Mouse (Mus musculus) intestine, postnatal 0 days (tissue): Measurements from ENCODE around the gene Mrps33. TPM values are rescaled to one million over a fixed set of nuclear protein-coding genes. Genes with fewer than 3 reads are reported as not detected.

Experiments
- ATAC-seq: fragments of 200-750 bp; cut with Nextera tagmentation; 2 replicates; pipeline ENCODE4 v1.8.0; 2017; ENCODE audit warnings: mild to moderate bottlenecking, moderate TSS enrichment, moderate library complexity
- H3K27ac ChIP-seq: fragments of 300-500 bp; sonication (generic); 2 replicates; pipeline ENCODE4 v1.5.1; 2014; ENCODE audit warnings: mild to moderate bottlenecking, low read depth, low read length, moderate library complexity
- H3K27me3 ChIP-seq: fragments of 300-500 bp; sonication (generic); replicated peaks from 2 replicates; pipeline ENCODE4 v1.6.1; 2014; ENCODE audit warnings: low read length, mixed read lengths; ENCODE audit not compliant: control insufficient read depth, insufficient read depth
- H3K36me3 ChIP-seq: fragments of 300-500 bp; sonication (generic); 2 replicates; pipeline ENCODE4 v1.6.1; 2014; ENCODE audit warnings: mild to moderate bottlenecking, moderate library complexity; ENCODE audit not compliant: control insufficient read depth, insufficient read depth
- H3K4me1 ChIP-seq: fragments of 300-500 bp; sonication (generic); replicated peaks from 2 replicates; pipeline ENCODE4 v1.6.1; 2014; ENCODE audit warnings: antibody characterized with exemption, low read length, mixed read lengths; ENCODE audit not compliant: control insufficient read depth, insufficient read depth
- H3K4me2 ChIP-seq: fragments of 300-500 bp; sonication (generic); replicated peaks from 2 replicates; pipeline ENCODE4 v1.6.1; 2014; ENCODE audit warnings: low read depth, mild to moderate bottlenecking, moderate library complexity
- H3K4me3 ChIP-seq: fragments of 300-500 bp; sonication (generic); 2 replicates; pipeline ENCODE4 v1.5.1; 2014; ENCODE audit warnings: low read depth, low read length
- H3K9ac ChIP-seq: fragments of 300-500 bp; sonication (generic); 2 replicates; pipeline ENCODE4 v1.6.1; 2014; ENCODE audit warnings: mild to moderate bottlenecking, low read depth, low read length
- H3K9me3 ChIP-seq: fragments of 300-500 bp; sonication (generic); 2 replicates; pipeline ENCODE4 v1.6.1; 2016; ENCODE audit warnings: mixed run types; ENCODE audit not compliant: control insufficient read depth
- CTCF ChIP-seq: sonication (generic); IDR thresholded peaks from 2 replicates; pipeline ENCODE4 v1.5.1; 2016; ENCODE audit warnings: low read depth, mild to moderate bottlenecking, control low read depth, antibody characterized with exemption, moderate library complexity
- whole genome bisulfite sequencing: fragments of 180-500 bp; shearing (Covaris S2); extraction: QIAGEN DNeasy Blood & Tissue Kit; methylation state at CpG from one replicate; pipeline ENCODE4 v1.1.7; 2014; 5-methylcytosine and 5-hydroxymethylcytosine counted together
- polyA plus RNA-seq: library from polyadenylated mRNA; unstranded; fragments of >200 nt; fragmentation: Nextera tagmentation; extraction: Ambion mirVana; gene quantifications from 2 replicates; pipeline ENCODE4 v1.2.1, GENCODE M21; 2015

Mrps33 gene
- polyA plus RNA-seq, 1 experiment from 2014 or later, result 209 TPM

DNA sequence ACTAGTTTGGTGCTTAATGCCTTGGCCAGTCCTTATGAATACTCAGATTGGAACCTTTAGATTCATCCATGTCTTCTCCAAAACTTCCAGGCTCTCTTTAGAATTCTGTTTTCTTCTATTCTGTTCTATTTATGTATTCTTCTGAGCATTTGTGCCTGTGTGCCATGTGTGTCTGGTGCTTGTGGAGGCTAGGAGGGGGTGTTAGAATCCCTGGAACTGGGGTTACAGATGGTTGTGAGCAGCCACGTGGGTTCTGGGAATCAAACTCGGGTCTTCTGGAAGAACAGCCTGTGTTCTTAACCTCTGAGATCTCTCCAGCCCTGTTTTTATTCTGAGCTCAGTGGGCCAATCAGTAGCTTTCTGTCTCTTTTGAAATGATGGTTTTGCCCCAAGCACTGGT lies 13.7 kb downstream of the Mrps33 start:
- no peak for ATAC-seq
- Histone ChIP-seq H3K36me3 (peaks cover 15% of the 10 kb centered on the region; the same call in 1 of the 2 replicates), H3K9me3 (no peaks in the 10 kb centered on the region), H3K4me1 (no peaks in the 10 kb centered on the region), H3K27ac (no peak overlapping the region), H3K4me3 (no peak overlapping the region), H3K27me3 (no peaks in the 10 kb centered on the region), H3K9ac (no peak overlapping the region), H3K4me2 (no peak overlapping the region)
- WGBS, result 70% methylated on average over 2 of the region's 2 CpGs
- no peak for TF ChIP-seq CTCF

DNA sequence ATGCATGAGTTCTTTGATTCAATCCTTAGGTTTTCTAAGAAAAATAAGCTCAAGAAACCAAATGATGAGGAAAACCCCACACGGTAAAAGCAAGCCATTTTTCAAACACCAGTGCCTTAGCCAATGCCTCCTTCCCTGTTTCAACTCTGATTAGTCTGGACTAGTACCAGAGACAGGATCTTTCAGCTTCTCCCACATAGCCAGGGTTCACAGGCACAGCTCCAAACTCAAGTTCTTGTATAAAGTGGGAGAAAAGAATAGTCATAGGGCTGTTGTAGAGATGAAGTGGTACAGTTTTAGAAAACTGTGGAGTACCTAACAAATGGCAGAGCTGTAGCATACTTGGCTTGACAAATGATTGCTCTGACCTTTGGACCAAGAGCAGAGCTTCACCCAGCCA lies 14.6 kb downstream of the Mrps33 start:
- ATAC-seq, result no peak
- Histone ChIP-seq H3K27me3 (no peaks in the 10 kb centered on the region), H3K9ac (no peak overlapping the region), H3K4me3 (no peak overlapping the region), H3K4me2 (no peak overlapping the region), H3K9me3 (no peaks in the 10 kb centered on the region), H3K27ac (no peak overlapping the region), H3K36me3 (peaks cover 11% of the 10 kb centered on the region; the same call in 1 of the 2 replicates), H3K4me1 (no peaks in the 10 kb centered on the region)
- 85% methylated on average over 1 of the region's 1 CpGs for WGBS
- no peak for TF ChIP-seq CTCF

DNA sequence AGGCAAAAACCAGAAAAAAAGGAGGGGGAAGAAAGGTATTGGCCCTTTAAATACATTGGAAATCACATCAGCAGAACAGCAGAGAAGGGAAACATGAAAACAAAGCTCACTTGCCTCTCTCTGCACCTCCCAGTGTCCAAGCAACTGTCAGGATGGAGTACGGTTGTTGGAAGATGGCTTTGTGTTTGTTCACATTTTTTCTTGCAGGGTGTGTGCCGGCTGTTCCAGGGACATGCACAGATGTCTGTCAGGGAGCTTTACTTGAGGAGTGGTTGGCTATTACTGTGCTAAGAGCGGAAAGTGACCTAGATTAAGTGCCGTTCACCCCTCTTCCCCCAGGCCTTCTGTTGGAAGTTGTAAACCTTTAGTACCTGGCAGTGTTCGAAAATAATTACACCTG lies 19.0 kb downstream of the Mrps33 start:
- Histone ChIP-seq H3K4me2 (no peak overlapping the region), H3K9me3 (no peaks in the 10 kb centered on the region), H3K27me3 (no peaks in the 10 kb centered on the region), H3K9ac (no peak overlapping the region), H3K36me3 (no peaks in the 10 kb centered on the region), H3K4me3 (no peak overlapping the region), H3K27ac (no peak overlapping the region), H3K4me1 (no peaks in the 10 kb centered on the region)
- WGBS, result 25% methylated on average over 5 of the region's 5 CpGs
- no peak for ATAC-seq
- TF ChIP-seq CTCF, result no peak

DNA sequence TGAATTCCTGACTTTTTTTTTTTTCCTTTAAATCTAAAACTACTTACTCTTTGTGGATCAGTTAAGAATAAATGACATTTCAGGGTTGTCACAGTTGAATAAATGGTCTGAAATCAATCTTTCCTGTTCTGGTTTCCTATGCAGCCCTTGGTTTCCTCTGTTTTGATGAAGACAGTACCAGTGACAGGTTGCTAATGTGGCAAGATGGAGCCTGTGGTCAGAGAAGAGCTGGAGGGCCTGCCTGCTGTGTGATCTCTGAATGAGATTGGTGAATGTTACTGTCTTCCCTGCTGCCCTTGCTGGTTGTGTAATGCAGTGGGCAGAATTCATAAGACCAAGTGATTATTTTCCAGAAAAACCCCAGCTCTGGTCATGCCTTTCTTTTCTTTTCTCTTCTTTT lies 22.4 kb downstream of the Mrps33 start:
- Histone ChIP-seq H3K4me3 (no peak overlapping the region), H3K36me3 (no peaks in the 10 kb centered on the region), H3K4me2 (no peak overlapping the region), H3K9ac (no peak overlapping the region), H3K9me3 (no peaks in the 10 kb centered on the region), H3K4me1 (no peaks in the 10 kb centered on the region), H3K27ac (no peak overlapping the region), H3K27me3 (no peaks in the 10 kb centered on the region)
- no peak for TF ChIP-seq CTCF
- ATAC-seq, result no peak

DNA sequence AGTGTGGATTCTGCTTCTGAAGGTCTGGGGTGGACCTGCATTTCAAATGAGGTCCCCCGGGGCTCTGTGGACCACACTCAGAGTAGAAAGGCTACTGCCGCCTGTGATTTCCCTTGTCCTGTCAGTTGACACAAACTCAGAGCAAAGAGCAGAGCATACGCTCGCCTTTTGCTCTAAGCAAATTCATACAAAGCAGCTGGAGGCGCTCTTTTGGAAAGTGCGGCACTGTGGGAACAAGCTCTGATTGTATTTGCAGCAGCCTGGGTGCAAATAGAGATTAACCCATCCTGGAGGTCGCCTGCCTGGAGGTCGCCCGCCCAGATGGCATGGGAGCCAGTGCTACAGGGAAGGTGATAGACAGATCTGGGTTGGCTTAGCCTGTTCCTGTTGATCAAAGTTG lies 23.0 kb downstream of the Mrps33 start:
- Histone ChIP-seq H3K27me3 (no peaks in the 10 kb centered on the region), H3K27ac (no peak overlapping the region), H3K4me2 (no peak overlapping the region), H3K9ac (no peak overlapping the region), H3K4me3 (no peak overlapping the region), H3K9me3 (no peaks in the 10 kb centered on the region), H3K4me1 (no peaks in the 10 kb centered on the region), H3K36me3 (no peaks in the 10 kb centered on the region)
- no peak for ATAC-seq
- no peak for TF ChIP-seq CTCF
- 24% methylated on average over 9 of the region's 9 CpGs for WGBS

DNA sequence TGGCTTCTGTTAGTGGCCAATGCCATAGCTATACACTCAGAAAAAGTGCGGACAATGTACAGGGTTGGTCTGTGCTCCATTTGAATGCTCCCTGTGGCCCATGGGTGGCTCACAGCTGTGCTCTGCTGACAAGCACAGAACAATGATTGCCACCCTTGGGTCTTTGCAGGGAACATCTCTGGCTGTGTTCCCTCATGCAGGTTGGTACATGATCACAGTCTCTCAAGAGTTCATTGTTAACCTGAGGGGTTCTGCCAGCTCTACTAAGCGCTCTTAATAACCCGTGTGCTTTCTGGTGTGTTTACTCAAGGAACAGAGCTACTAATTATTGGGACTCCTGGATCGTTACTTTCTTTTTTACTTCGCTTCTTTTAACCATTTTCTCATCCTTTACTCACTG lies 24.8 kb downstream of the Mrps33 start:
- Histone ChIP-seq H3K4me3 (no peak overlapping the region), H3K27ac (no peak overlapping the region), H3K9me3 (no peaks in the 10 kb centered on the region), H3K9ac (no peak overlapping the region), H3K4me2 (no peak overlapping the region), H3K36me3 (no peaks in the 10 kb centered on the region), H3K27me3 (no peaks in the 10 kb centered on the region), H3K4me1 (peaks cover 3% of the 10 kb centered on the region; the same call in 1 of the 2 replicates)
- TF ChIP-seq CTCF, result no peak
- 53% methylated on average over 5 of the region's 5 CpGs for WGBS
- no peak for ATAC-seq

DNA sequence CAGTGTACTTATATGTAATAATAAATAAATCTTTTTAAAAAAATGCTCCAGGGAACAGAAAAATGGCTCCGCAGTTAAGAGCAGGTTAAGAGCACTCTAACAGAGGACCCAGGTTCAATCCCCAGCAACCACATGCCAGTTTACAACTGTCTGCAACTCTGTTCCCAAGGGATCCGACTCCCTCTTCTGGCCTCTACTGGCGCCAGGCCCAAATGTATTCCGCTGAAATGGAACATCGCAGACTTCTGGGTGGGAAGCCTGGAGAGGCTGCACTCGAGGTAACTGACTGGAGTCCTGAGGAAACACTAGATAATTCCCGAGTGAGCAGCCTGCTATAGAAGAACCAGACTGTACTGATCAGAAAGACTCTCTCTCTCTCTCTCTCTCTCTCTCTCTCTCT lies 27.3 kb downstream of the Mrps33 start:
- H3K4me1 ChIP-seq, result peaks cover 5% of the 10 kb centered on the region; the same call in 1 of the 2 replicates
- no peak overlapping the region for H3K9ac ChIP-seq
- H3K4me3 ChIP-seq, result no peak overlapping the region
- WGBS, result 75% methylated on average over 7 of the region's 7 CpGs
- no peak for ATAC-seq
- no peak for TF ChIP-seq CTCF
- H3K36me3 ChIP-seq, result no peaks in the 10 kb centered on the region
- no peak overlapping the region for H3K27ac ChIP-seq
- H3K9me3 ChIP-seq, result no peaks in the 10 kb centered on the region
- H3K27me3 ChIP-seq, result no peaks in the 10 kb centered on the region
- no peak overlapping the region for H3K4me2 ChIP-seq
